Mouse (Mus musculus): ENCODE data around the gene Srpk2.
A peak's percentile ranks its signal among the peaks of the same experiment; 100 is the strongest.

DNA sequence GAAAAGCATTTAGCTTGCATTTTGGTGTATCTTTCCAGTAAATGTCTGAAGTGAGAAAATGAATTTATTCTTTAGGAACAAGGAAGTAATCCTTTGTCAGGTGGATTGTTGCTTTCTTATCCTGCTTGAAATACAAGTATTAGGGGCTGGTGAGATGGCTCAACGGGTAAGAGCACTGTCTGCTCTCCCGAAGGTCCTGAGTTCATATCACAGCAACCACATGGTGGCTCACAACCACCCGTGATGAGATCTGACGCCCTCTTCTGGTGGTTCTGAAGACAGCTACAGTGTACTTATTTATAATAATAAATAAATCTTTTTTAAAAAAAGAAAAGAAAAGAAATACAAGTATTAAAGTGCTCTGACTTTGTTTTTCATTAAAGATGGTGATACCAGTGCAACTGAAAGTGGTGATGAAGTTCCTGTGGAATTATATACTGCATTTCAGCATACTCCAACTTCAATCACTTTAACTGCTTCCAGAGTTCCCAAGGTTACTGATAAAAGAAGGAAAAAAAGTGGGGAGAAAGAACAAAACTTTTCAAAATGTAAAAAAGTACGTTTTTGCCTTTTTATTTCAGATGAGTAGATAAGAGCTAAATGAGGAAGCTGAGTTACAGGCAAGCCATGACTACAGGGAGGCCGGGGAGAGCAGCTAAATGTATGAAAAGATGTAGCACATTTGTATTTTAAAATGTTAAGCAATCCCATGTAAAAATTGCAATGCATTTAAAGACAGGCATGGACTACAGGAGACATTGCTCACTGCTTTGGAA lies 211.1 kb downstream of the Srpk2 start:
- TF ChIP-seq POLR2A (IDR thresholded peaks at IDR 0.05; ENCODE audit: borderline replicate concordance, control insufficient read depth, low read depth, low read length): no peak
- TF ChIP-seq CTCF (IDR thresholded peaks at IDR 0.05; ENCODE audit: control insufficient read depth, insufficient read depth, low read length): peak; percentile 38; the same call in 1 of the 2 replicates
